Mouse (Mus musculus): ENCODE measurements around the gene Col27a1. TPM values are rescaled to one million over a fixed set of nuclear protein-coding genes. Genes with fewer than 3 reads are reported as not detected.
"Not testable (repeated sequence)": the region's sequence is repeated elsewhere in the genome, so short reads cannot be mapped to it uniquely, and the experiment has no call there.

The Col27a1 gene
- total and polyA plus RNA-seq, 3 experiments: 0.86 to 3.8 (median 1.8) TPM

DNA sequence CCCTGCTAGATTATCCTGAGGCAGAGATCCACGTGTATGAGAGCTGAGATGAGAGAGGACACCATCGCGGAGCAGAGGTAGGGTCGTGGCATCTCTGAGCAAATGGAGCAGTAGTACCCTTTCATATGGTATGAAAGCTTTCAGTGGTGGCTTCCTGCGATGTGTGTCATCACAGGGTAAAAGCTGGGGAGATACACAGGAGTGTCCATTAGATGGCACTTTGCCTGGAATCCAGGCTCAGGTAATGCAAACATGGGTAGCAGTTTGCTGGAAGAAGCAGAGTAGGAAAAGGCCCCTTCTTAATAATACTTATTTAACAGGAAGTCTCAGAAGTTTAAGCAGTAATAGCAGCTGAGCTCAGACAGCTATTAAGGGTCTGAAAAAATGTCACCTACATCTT lies 100.3 kb downstream of the Col27a1 start:
- H3K36me3 ChIP-seq (ENCODE audit: control insufficient read depth, insufficient read depth, low read length): no peaks in the 10 kb centered on the region
- H3K27ac ChIP-seq: no peak overlapping the region
- DNase-seq: no peak
- TF ChIP-seq CTCF (IDR thresholded peaks at IDR 0.05) (no peak), POLR2A (IDR thresholded peaks at IDR 0.05; ENCODE audit: insufficient read depth, low read depth, low read length) (no peak), EP300 (IDR thresholded peaks at IDR 0.05; ENCODE audit: insufficient read depth, low read depth, low read length) (no peak)
- H3K4me1 ChIP-seq (ENCODE audit: control insufficient read depth, insufficient read depth, low read length): peaks cover 5% of the 10 kb centered on the region
- H3K27me3 ChIP-seq (ENCODE audit: control insufficient read depth, insufficient read depth, low read length): no peaks in the 10 kb centered on the region
- no peaks in the 10 kb centered on the region for H3K79me2 ChIP-seq (replicated peaks; ENCODE audit: control insufficient read depth, insufficient read depth, low read length)
- intact Hi-C loops (cut with DNase I): no loop called here
- WGBS: 85% methylated on average over 5 of the region's 5 CpGs
- H3K9ac ChIP-seq (ENCODE audit: low read depth, low read length): no peak overlapping the region
- no peak overlapping the region for H3K4me3 ChIP-seq

GRCm38 (mm10) chr4:63316076-63316746 lies 102.4 kb downstream of the Col27a1 start:
- no peaks in the 10 kb centered on the region for H3K36me3 ChIP-seq (ENCODE audit: control insufficient read depth, insufficient read depth, low read length)
- H3K4me1 ChIP-seq (ENCODE audit: control insufficient read depth, insufficient read depth, low read length): no peaks in the 10 kb centered on the region
- no peak overlapping the region for H3K27ac ChIP-seq
- no peak for TF ChIP-seq CTCF (IDR thresholded peaks at IDR 0.05)
- no peak overlapping the region for H3K9ac ChIP-seq (ENCODE audit: low read depth, low read length)
- intact Hi-C loops (cut with DNase I): no loop called here
- no peak overlapping the region for H3K4me3 ChIP-seq
- DNase-seq: peak; percentile 48 to 50
- WGBS: 61% methylated on average over 9 of the region's 9 CpGs
- H3K27me3 ChIP-seq (ENCODE audit: control insufficient read depth, insufficient read depth, low read length): no peaks in the 10 kb centered on the region
- H3K79me2 ChIP-seq (replicated peaks; ENCODE audit: control insufficient read depth, insufficient read depth, low read length): no peaks in the 10 kb centered on the region

DNA sequence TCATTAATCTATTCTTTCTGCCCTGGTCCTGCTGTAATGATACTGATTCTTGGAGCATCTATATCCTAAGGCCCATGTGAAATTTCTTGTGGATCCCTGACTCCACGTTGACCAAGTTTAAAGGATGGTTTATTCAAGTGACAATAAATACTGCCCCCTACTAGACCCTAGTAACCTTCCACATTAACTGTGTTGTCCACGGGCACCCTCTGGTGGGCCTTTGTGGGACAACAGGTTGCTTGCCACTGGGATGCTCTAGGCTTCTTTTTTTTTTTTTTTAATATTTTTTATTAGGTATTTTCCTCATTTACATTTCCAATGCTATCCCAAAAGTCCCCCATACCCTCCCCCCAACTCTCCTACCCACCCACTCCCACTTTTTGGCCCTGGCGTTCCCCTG lies 105.8 kb downstream of the Col27a1 start:
- H3K9ac ChIP-seq (ENCODE audit: low read depth, low read length); H3K27ac ChIP-seq; H3K4me3 ChIP-seq; H3K27me3 ChIP-seq (ENCODE audit: control insufficient read depth, insufficient read depth, low read length); H3K36me3 ChIP-seq (ENCODE audit: control insufficient read depth, insufficient read depth, low read length); H3K4me1 ChIP-seq (ENCODE audit: control insufficient read depth, insufficient read depth, low read length); H3K79me2 ChIP-seq (replicated peaks; ENCODE audit: control insufficient read depth, insufficient read depth, low read length): not testable (repeated sequence)
- WGBS: 26% methylated on average over 3 of the region's 3 CpGs
- peak; percentile 82 for TF ChIP-seq CTCF (IDR thresholded peaks at IDR 0.05)
- intact Hi-C loops (cut with DNase I): loop anchor here (1.0 to 2.0 kb wide), 3 partner anchors 104 to 161 kb away; no protein-coding TSS in a partner anchor
- DNase-seq: peak; percentile 51 to 77

GRCm38 (mm10) chr4:63323275-63323815 lies 109.5 kb downstream of the Col27a1 start:
- Histone ChIP-seq H3K27me3 (ENCODE audit: control insufficient read depth, insufficient read depth, low read length) (no peaks in the 10 kb centered on the region), H3K9ac (ENCODE audit: low read depth, low read length) (no peak overlapping the region), H3K4me3 (no peak overlapping the region), H3K27ac (no peak overlapping the region), H3K79me2 (replicated peaks; ENCODE audit: control insufficient read depth, insufficient read depth, low read length) (no peaks in the 10 kb centered on the region), H3K36me3 (ENCODE audit: control insufficient read depth, insufficient read depth, low read length) (no peaks in the 10 kb centered on the region), H3K4me1 (ENCODE audit: control insufficient read depth, insufficient read depth, low read length) (no peaks in the 10 kb centered on the region)
- TF ChIP-seq CTCF (IDR thresholded peaks at IDR 0.05): no peak
- TF ChIP-seq EP300 (IDR thresholded peaks at IDR 0.05; ENCODE audit: insufficient read depth, low read depth, low read length): no peak
- TF ChIP-seq POLR2A (IDR thresholded peaks at IDR 0.05; ENCODE audit: insufficient read depth, low read depth, low read length): no peak
- peak in 1 of 2 experiments; percentile 5 for DNase-seq
- 89% methylated on average over 8 of the region's 8 CpGs for WGBS
- intact Hi-C loops (cut with DNase I): no loop called here

DNA sequence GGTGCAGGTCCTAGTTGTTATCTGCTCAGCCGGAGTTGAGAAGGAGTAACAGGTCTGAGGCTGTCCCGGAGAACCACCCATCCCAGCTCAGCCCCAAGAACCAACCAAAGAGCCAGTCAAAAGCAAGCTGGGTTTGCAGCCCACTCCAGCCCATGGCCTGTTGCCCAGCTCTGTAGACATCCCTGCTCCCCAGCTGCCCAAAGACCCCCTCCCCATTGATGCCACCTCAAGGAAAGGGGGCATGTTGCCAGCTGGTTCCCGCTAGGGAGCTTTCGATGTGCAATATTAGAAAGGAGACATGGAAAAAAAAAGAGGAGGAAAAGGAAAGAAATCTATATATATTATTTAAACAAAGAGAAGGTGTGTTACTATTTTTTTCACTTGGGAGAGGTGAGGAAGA lies 119.6 kb downstream of the Col27a1 start:
- Histone ChIP-seq H3K27ac (no peak overlapping the region), H3K79me2 (replicated peaks; ENCODE audit: control insufficient read depth, insufficient read depth, low read length) (no peaks in the 10 kb centered on the region), H3K9ac (ENCODE audit: low read depth, low read length) (no peak overlapping the region), H3K36me3 (ENCODE audit: control insufficient read depth, insufficient read depth, low read length) (no peaks in the 10 kb centered on the region), H3K27me3 (ENCODE audit: control insufficient read depth, insufficient read depth, low read length) (no peaks in the 10 kb centered on the region), H3K4me3 (no peak overlapping the region), H3K4me1 (ENCODE audit: control insufficient read depth, insufficient read depth, low read length) (no peaks in the 10 kb centered on the region)
- 84% methylated on average over 4 of the region's 4 CpGs for WGBS
- no peak for DNase-seq
- intact Hi-C loops (cut with DNase I): no loop called here
- TF ChIP-seq CTCF (IDR thresholded peaks at IDR 0.05) (no peak), EP300 (IDR thresholded peaks at IDR 0.05; ENCODE audit: insufficient read depth, low read depth, low read length) (no peak), POLR2A (IDR thresholded peaks at IDR 0.05; ENCODE audit: insufficient read depth, low read depth, low read length) (no peak)

- no peaks in the 10 kb centered on the region for H3K36me3 ChIP-seq (ENCODE audit: control insufficient read depth, insufficient read depth, low read length)
- H3K4me3 ChIP-seq: no peak overlapping the region
- H3K4me1 ChIP-seq (ENCODE audit: control insufficient read depth, insufficient read depth, low read length): no peaks in the 10 kb centered on the region
- no peak for TF ChIP-seq POLR2A (IDR thresholded peaks at IDR 0.05; ENCODE audit: insufficient read depth, low read depth, low read length)
- TF ChIP-seq CTCF (IDR thresholded peaks at IDR 0.05): no peak
- TF ChIP-seq EP300 (IDR thresholded peaks at IDR 0.05; ENCODE audit: insufficient read depth, low read depth, low read length): no peak
- no peaks in the 10 kb centered on the region for H3K27me3 ChIP-seq (ENCODE audit: control insufficient read depth, insufficient read depth, low read length)
- peak in 1 of 2 experiments; percentile 16 for DNase-seq
- H3K27ac ChIP-seq: no peak overlapping the region
- intact Hi-C loops (cut with DNase I): no loop called here
- H3K79me2 ChIP-seq (replicated peaks; ENCODE audit: control insufficient read depth, insufficient read depth, low read length): no peaks in the 10 kb centered on the region
- H3K9ac ChIP-seq (ENCODE audit: low read depth, low read length): no peak overlapping the region
- 38% methylated on average over 3 of the region's 3 CpGs for WGBS
These were observed 124.7 kb downstream of the Col27a1 start for GRCm38 (mm10) chr4:63338414-63339076.
